Mouse (Mus musculus): ENCODE results near the gene Hist1h1d.
"Not testable (repeated sequence)": the region's sequence is repeated elsewhere in the genome, so short reads cannot be mapped to it uniquely, and the experiment has no call there.

The Hist1h1d gene

GRCm38 (mm10) chr13:23546694-23547093 lies 6.4 kb upstream of the Hist1h1d start:
- no peak for DNase-seq (ENCODE audit: low spot score)

- no peak for DNase-seq (ENCODE audit: low spot score)
Measured at GRCm38 (mm10) chr13:23550761-23551145, 2.3 kb upstream of the Hist1h1d start.

GRCm38 (mm10) chr13:23551146-23551834 lies 1.8 kb upstream of the Hist1h1d start, which contains the start of gene Hist1h4f:
TSS of gene Hist1h4f (minus strand) at chr13:23551648.
- peak; percentile 74 for DNase-seq (ENCODE audit: low spot score)

GRCm38 (mm10) chr13:23551931-23552914 lies 839 bp upstream of the Hist1h1d start:
- DNase-seq (ENCODE audit: low spot score) = no peak

- no peak for DNase-seq (ENCODE audit: low spot score)
Measured at GRCm38 (mm10) chr13:23554393-23554792, 1.3 kb downstream of the Hist1h1d start.

GRCm38 (mm10) chr13:23554925-23555838 lies 2.1 kb downstream of the Hist1h1d start:
- peak; percentile 73 for DNase-seq (ENCODE audit: low spot score)

GRCm38 (mm10) chr13:23555839-23556416 lies 2.9 kb downstream of the Hist1h1d start:
- DNase-seq (ENCODE audit: low spot score) = no peak

GRCm38 (mm10) chr13:23556906-23557305 lies 3.8 kb downstream of the Hist1h1d start:
- DNase-seq (ENCODE audit: low spot score) = no peak

- DNase-seq (ENCODE audit: low spot score) = not testable (repeated sequence)
Measured at GRCm38 (mm10) chr13:23560699-23561098, 7.6 kb downstream of the Hist1h1d start.

GRCm38 (mm10) chr13:23561531-23561882 lies 8.4 kb downstream of the Hist1h1d start:
- not testable (repeated sequence) for DNase-seq (ENCODE audit: low spot score)

GRCm38 (mm10) chr13:23561883-23562659 lies 9.0 kb downstream of the Hist1h1d start, which contains the start of gene Hist1h3e:
TSS of gene Hist1h3e (minus strand) at chr13:23562369.
- peak; percentile 92 for DNase-seq (ENCODE audit: low spot score)

- no peak for DNase-seq (ENCODE audit: low spot score)
Measured at GRCm38 (mm10) chr13:23562699-23563462, 9.8 kb downstream of the Hist1h1d start.

- DNase-seq (ENCODE audit: low spot score) = no peak
Measured at GRCm38 (mm10) chr13:23564482-23564881, 11.4 kb downstream of the Hist1h1d start.

- not testable (repeated sequence) for DNase-seq (ENCODE audit: low spot score)
Measured at GRCm38 (mm10) chr13:23570261-23571021, 17.4 kb downstream of the Hist1h1d start.

- no peak for DNase-seq (ENCODE audit: low spot score)
Measured at GRCm38 (mm10) chr13:23571022-23571503, 18.0 kb downstream of the Hist1h1d start, which contains the start of the genes Hist1h2ae and Hist1h2bg. TSS of gene Hist1h2ae (minus strand) at chr13:23571220. TSS of gene Hist1h2bg (plus strand) at chr13:23571396.

- DNase-seq (ENCODE audit: low spot score) = not testable (repeated sequence)
Measured at GRCm38 (mm10) chr13:23571504-23572217, 18.6 kb downstream of the Hist1h1d start.

GRCm38 (mm10) chr13:23572218-23573033 lies 19.4 kb downstream of the Hist1h1d start:
- no peak for DNase-seq (ENCODE audit: low spot score)
